Mouse (Mus musculus) gastrocnemius, adult 2 months (tissue): ENCODE data around the gene Cacng4. TPM values are rescaled to one million over a fixed set of nuclear protein-coding genes. Genes with fewer than 3 reads are reported as not detected.

Experiments
- DNase-seq: peaks from one replicate; pipeline ENCODE4 v3.0.0; 2022
- H3K27ac ChIP-seq: fragments of 200-600 bp; 2 replicates; pipeline ENCODE4 v1.8.1; 2022; ENCODE audit warnings: mild to moderate bottlenecking
- H3K4me3 ChIP-seq: fragments of 200-600 bp; 2 replicates; pipeline ENCODE4 v1.8.1; 2022; ENCODE audit warnings: mild to moderate bottlenecking, moderate library complexity
- CTCF ChIP-seq: fragments of 200-600 bp; IDR thresholded peaks from 2 replicates; pipeline ENCODE4 v1.8.1; 2022; ENCODE audit warnings: antibody characterized with exemption, mild to moderate bottlenecking, moderate library complexity
- intact Hi-C: fragments of 180-260 bp; cut with DNase I; formaldehyde crosslinking; loops from one replicate; pipeline ENCODE4 v1.15.1; 2025
- total RNA-seq, 2 experiments: library from RNA; stranded (reverse); gene quantifications; 2 replicates each; pipeline ENCODE4 v1.2.3; 2021

The Cacng4 gene
- total RNA-seq, 2 experiments from 2014 or later: not detected

- intact Hi-C loops: no loop called here
- no peak for DNase-seq
- no peak for TF ChIP-seq CTCF
- H3K27ac ChIP-seq: no peak overlapping the region
- peak overlapping the region; percentile 68 for H3K4me3 ChIP-seq
These were observed 906 bp downstream of the Cacng4 start for GRCm38 (mm10) chr11:107793200-107794102.

- TF ChIP-seq CTCF: no peak
- Histone ChIP-seq H3K4me3 (no peak overlapping the region), H3K27ac (no peak overlapping the region)
- intact Hi-C loops: no loop called here
- DNase-seq: no peak
These were observed 2.2 kb downstream of the Cacng4 start for GRCm38 (mm10) chr11:107792136-107792535.

GRCm38 (mm10) chr11:107785761-107786160 lies 8.6 kb downstream of the Cacng4 start:
- no peak for TF ChIP-seq CTCF
- intact Hi-C loops: no loop called here
- no peak overlapping the region for H3K4me3 ChIP-seq
- H3K27ac ChIP-seq: no peak overlapping the region
- DNase-seq: no peak

GRCm38 (mm10) chr11:107785288-107785687 lies 9.1 kb downstream of the Cacng4 start:
- DNase-seq: no peak
- no peak overlapping the region for H3K4me3 ChIP-seq
- no peak overlapping the region for H3K27ac ChIP-seq
- intact Hi-C loops: no loop called here
- no peak for TF ChIP-seq CTCF

GRCm38 (mm10) chr11:107783861-107784754 lies 10.2 kb downstream of the Cacng4 start:
- TF ChIP-seq CTCF: no peak
- intact Hi-C loops: no loop called here
- Histone ChIP-seq H3K4me3 (no peak overlapping the region), H3K27ac (no peak overlapping the region)
- DNase-seq: no peak

- Histone ChIP-seq H3K4me3 (no peak overlapping the region), H3K27ac (no peak overlapping the region)
- DNase-seq: no peak
- intact Hi-C loops: no loop called here
- no peak for TF ChIP-seq CTCF
These were observed 11.8 kb downstream of the Cacng4 start for GRCm38 (mm10) chr11:107782591-107782990.

- Histone ChIP-seq H3K4me3 (no peak overlapping the region), H3K27ac (no peak overlapping the region)
- no peak for DNase-seq
- intact Hi-C loops: no loop called here
- TF ChIP-seq CTCF: no peak
These were observed 15.5 kb downstream of the Cacng4 start for GRCm38 (mm10) chr11:107778859-107779258.

GRCm38 (mm10) chr11:107777487-107777886 lies 16.9 kb downstream of the Cacng4 start:
- Histone ChIP-seq H3K4me3 (no peak overlapping the region), H3K27ac (no peak overlapping the region)
- TF ChIP-seq CTCF: no peak
- intact Hi-C loops: no loop called here
- DNase-seq: no peak

GRCm38 (mm10) chr11:107773312-107773711 lies 21.0 kb downstream of the Cacng4 start:
- no peak for TF ChIP-seq CTCF
- Histone ChIP-seq H3K27ac (no peak overlapping the region), H3K4me3 (no peak overlapping the region)
- intact Hi-C loops: no loop called here
- DNase-seq: no peak

GRCm38 (mm10) chr11:107772002-107772401 lies 22.4 kb downstream of the Cacng4 start:
- intact Hi-C loops: no loop called here
- Histone ChIP-seq H3K27ac (no peak overlapping the region), H3K4me3 (no peak overlapping the region)
- no peak for DNase-seq
- no peak for TF ChIP-seq CTCF

GRCm38 (mm10) chr11:107768361-107768760 lies 26.0 kb downstream of the Cacng4 start:
- no peak overlapping the region for H3K4me3 ChIP-seq
- DNase-seq: no peak
- intact Hi-C loops: no loop called here
- H3K27ac ChIP-seq: no peak overlapping the region
- TF ChIP-seq CTCF: no peak

GRCm38 (mm10) chr11:107766932-107767331 lies 27.4 kb downstream of the Cacng4 start:
- intact Hi-C loops: no loop called here
- TF ChIP-seq CTCF: no peak

GRCm38 (mm10) chr11:107762688-107763460 lies 31.5 kb downstream of the Cacng4 start:
- intact Hi-C loops: no loop called here
- DNase-seq: no peak
- TF ChIP-seq CTCF: no peak
- Histone ChIP-seq H3K27ac (no peak overlapping the region), H3K4me3 (no peak overlapping the region)

More at GRCm38 (mm10) chr11:107766932-107767331, 27.4 kb downstream of the Cacng4 start:
- DNase-seq: no peak
- H3K4me3 ChIP-seq: no peak overlapping the region
- no peak overlapping the region for H3K27ac ChIP-seq
